Mouse (Mus musculus) lung, adult 2 months (tissue): ENCODE data around the gene Ttc27.

Experiments used
- CTCF ChIP-seq: fragments of 200-500 bp; IDR thresholded peaks from 2 replicates; pipeline ENCODE4 v1.5.1; 2011; ENCODE audit warnings: mild to moderate bottlenecking, low read length, control low read depth; ENCODE audit not compliant: insufficient read depth
- POLR2A ChIP-seq: fragments of 200-500 bp; IDR thresholded peaks from 2 replicates; pipeline ENCODE4 v1.6.1; 2011; ENCODE audit warnings: low read depth, mild to moderate bottlenecking, control low read depth, low read length, borderline replicate concordance; ENCODE audit errors: extremely low read depth

DNA sequence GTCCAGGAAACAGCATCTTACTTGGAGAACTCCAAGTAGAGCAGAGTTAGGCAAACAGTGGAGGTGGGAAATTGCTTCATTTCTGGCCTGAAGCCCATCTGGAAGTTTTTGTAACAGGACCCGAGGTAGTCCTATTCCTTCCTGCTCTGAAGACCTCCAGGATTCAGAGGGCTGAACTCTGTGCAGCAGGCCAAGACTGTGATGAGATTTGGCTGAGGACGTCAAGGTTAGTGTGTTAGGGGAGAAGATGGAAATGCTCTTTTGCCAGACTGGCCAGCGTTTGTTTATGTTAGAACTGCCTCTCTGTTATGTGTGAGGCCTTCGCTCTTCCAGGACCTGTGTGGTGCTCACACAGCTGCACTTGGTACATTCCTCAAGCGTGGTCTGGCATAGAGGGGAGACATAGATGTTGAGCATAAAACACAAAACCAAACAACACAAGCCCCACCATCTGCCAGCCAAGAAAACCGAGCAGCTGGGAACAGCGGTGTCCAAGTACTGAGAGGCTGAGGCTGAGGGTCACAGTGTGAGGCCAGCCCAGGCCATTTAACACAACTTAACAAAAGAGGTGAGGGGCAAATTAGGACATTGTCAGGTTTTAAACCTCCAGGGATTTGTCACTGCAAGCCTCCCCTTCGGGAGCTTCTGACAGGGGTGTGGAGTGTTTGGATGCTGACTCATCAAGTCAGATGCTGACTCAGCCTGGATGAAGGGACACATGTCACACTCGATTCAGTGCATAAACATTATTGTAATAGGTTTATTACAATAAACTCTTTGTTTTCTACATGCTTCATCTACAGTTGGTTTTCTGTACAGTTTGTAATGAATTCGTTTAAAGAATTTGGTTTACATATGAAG, 128.7 kb downstream of the Ttc27 start:
- TF ChIP-seq CTCF (no peak), POLR2A (no peak)
